Mouse (Mus musculus) forebrain, postnatal 0 days (tissue): Measurements from ENCODE around the gene Chrna9. TPM values are rescaled to one million over a fixed set of nuclear protein-coding genes. Genes with fewer than 3 reads are reported as not detected.

Experiments
- ATAC-seq: fragments of 200-750 bp; cut with Nextera tagmentation; 2 replicates; pipeline ENCODE4 v1.8.0; 2017; ENCODE audit warnings: mild to moderate bottlenecking, moderate library complexity
- DNase-seq: peaks from one replicate; pipeline ENCODE4 v3.0.0-alpha.2; 2015
- H3K27ac ChIP-seq: fragments of 300-500 bp; sonication (generic); 2 replicates; pipeline ENCODE4 v1.5.1; 2014; ENCODE audit warnings: low read depth, mild to moderate bottlenecking, antibody characterized with exemption, low read length, moderate library complexity, mixed read lengths
- H3K27me3 ChIP-seq: fragments of 300-500 bp; sonication (generic); 2 replicates; pipeline ENCODE4 v1.6.1; 2014; ENCODE audit warnings: mild to moderate bottlenecking, low read length, mixed read lengths; ENCODE audit not compliant: insufficient read depth
- H3K36me3 ChIP-seq: fragments of 300-500 bp; sonication (generic); 2 replicates; pipeline ENCODE4 v1.6.1; 2014; ENCODE audit warnings: mild to moderate bottlenecking, moderate library complexity; ENCODE audit not compliant: insufficient read depth
- H3K4me1 ChIP-seq: fragments of 300-500 bp; sonication (generic); 2 replicates; pipeline ENCODE4 v1.6.1; 2014; ENCODE audit warnings: antibody characterized with exemption; ENCODE audit not compliant: insufficient read depth
- H3K4me2 ChIP-seq: fragments of 300-500 bp; sonication (generic); 2 replicates; pipeline ENCODE4 v1.6.1; 2014; ENCODE audit warnings: low read depth, mild to moderate bottlenecking, moderate library complexity
- H3K4me3 ChIP-seq: fragments of 300-500 bp; sonication (generic); 2 replicates; pipeline ENCODE4 v1.5.1; 2014; ENCODE audit warnings: low read depth, low read length, mixed read lengths
- H3K9ac ChIP-seq: fragments of 300-500 bp; sonication (generic); 2 replicates; pipeline ENCODE4 v1.6.1; 2014; ENCODE audit warnings: mild to moderate bottlenecking
- H3K9me3 ChIP-seq: fragments of 300-500 bp; sonication (generic); 2 replicates; pipeline ENCODE4 v1.6.1; 2016; ENCODE audit warnings: low read length
- CTCF ChIP-seq: sonication (generic); IDR thresholded peaks from 2 replicates; pipeline ENCODE4 v1.5.1; 2016; ENCODE audit warnings: antibody characterized with exemption, control low read depth, low read depth
- WGBS: fragments of 180-500 bp; shearing (Covaris S2); extraction: QIAGEN DNeasy Blood & Tissue Kit; methylation state at CpG from one replicate; pipeline ENCODE4 v1.1.7; 2014; 5-methylcytosine and 5-hydroxymethylcytosine counted together
- polyA plus RNA-seq: library from polyadenylated mRNA; unstranded; fragments of >200 nt; fragmentation: Nextera tagmentation; extraction: Ambion mirVana; gene quantifications from 2 replicates; pipeline ENCODE4 v1.2.1, GENCODE M21; 2015
- total RNA-seq: library from RNA; depleted of rRNA; stranded (reverse); fragments of >200 nt; gene quantifications from 2 replicates; pipeline ENCODE4 v1.2.3, GENCODE M21; 2014

Gene Chrna9
- total and polyA plus RNA-seq, 2 experiments from 2014 or later = 0.52 TPM; not detected in 1

GRCm38 (mm10) chr5:65930171-65930570 is 4.5 kb upstream of the Chrna9 start:
- no peak for TF ChIP-seq CTCF

GRCm38 (mm10) chr5:65933258-65933657 is 1.5 kb upstream of the Chrna9 start:
- DNase-seq (no peak), ATAC-seq (no peak)
- Histone ChIP-seq H3K36me3 (no peaks in the 10 kb centered on the region), H3K4me1 (no peaks in the 10 kb centered on the region), H3K9ac (no peak overlapping the region), H3K27ac (no peak overlapping the region), H3K4me3 (no peak overlapping the region), H3K4me2 (no peak overlapping the region), H3K27me3 (no peaks in the 10 kb centered on the region), H3K9me3 (no peaks in the 10 kb centered on the region)
- 89% methylated on average over 4 of the region's 4 CpGs for WGBS
- no peak for TF ChIP-seq CTCF

More at GRCm38 (mm10) chr5:65930171-65930570, 4.5 kb upstream of the Chrna9 start:
- Histone ChIP-seq H3K4me3 (no peak overlapping the region), H3K36me3 (no peaks in the 10 kb centered on the region), H3K9ac (no peak overlapping the region), H3K27me3 (no peaks in the 10 kb centered on the region), H3K27ac (no peak overlapping the region), H3K4me2 (no peak overlapping the region), H3K4me1 (no peaks in the 10 kb centered on the region), H3K9me3 (no peaks in the 10 kb centered on the region)
- DNase-seq (no peak), ATAC-seq (no peak)
- 67% methylated on average over 4 of the region's 4 CpGs for WGBS

- TF ChIP-seq CTCF = no peak
- no peaks in the 10 kb centered on the region for H3K4me1 ChIP-seq
- no peaks in the 10 kb centered on the region for H3K9me3 ChIP-seq
- no peak for DNase-seq
- H3K27ac ChIP-seq = no peak overlapping the region
- no peaks in the 10 kb centered on the region for H3K27me3 ChIP-seq
- no peak overlapping the region for H3K9ac ChIP-seq
- no peak for ATAC-seq
- WGBS = 92% methylated on average over 2 of the region's 2 CpGs
- H3K4me3 ChIP-seq = no peak overlapping the region
- no peaks in the 10 kb centered on the region for H3K36me3 ChIP-seq
- no peak overlapping the region for H3K4me2 ChIP-seq
Measured at GRCm38 (mm10) chr5:65933764-65934163, 957 bp upstream of the Chrna9 start.

- Histone ChIP-seq H3K27me3 (no peaks in the 10 kb centered on the region), H3K4me3 (no peak overlapping the region)
- no peak for ATAC-seq
Measured at GRCm38 (mm10) chr5:65937011-65937726, 2.4 kb downstream of the Chrna9 start.

GRCm38 (mm10) chr5:65937998-65938715 is 3.4 kb downstream of the Chrna9 start:
- Histone ChIP-seq H3K4me1 (no peaks in the 10 kb centered on the region), H3K36me3 (no peaks in the 10 kb centered on the region), H3K4me2 (no peak overlapping the region), H3K4me3 (no peak overlapping the region), H3K27ac (no peak overlapping the region), H3K9ac (no peak overlapping the region), H3K9me3 (no peaks in the 10 kb centered on the region), H3K27me3 (no peaks in the 10 kb centered on the region)
- ATAC-seq = peak; percentile 68
- DNase-seq = peak; percentile 81
- WGBS = 59% methylated on average over 9 of the region's 9 CpGs
- peak; percentile 90 for TF ChIP-seq CTCF

More at GRCm38 (mm10) chr5:65937011-65937726, 2.4 kb downstream of the Chrna9 start:
- 78% methylated on average over 11 of the region's 11 CpGs for WGBS
- H3K4me2 ChIP-seq = no peak overlapping the region
- no peak for DNase-seq
- no peaks in the 10 kb centered on the region for H3K9me3 ChIP-seq
- no peak overlapping the region for H3K9ac ChIP-seq
- TF ChIP-seq CTCF = no peak
- no peak overlapping the region for H3K27ac ChIP-seq
- no peaks in the 10 kb centered on the region for H3K4me1 ChIP-seq
- no peaks in the 10 kb centered on the region for H3K36me3 ChIP-seq

- Histone ChIP-seq H3K4me2 (no peak overlapping the region), H3K9ac (no peak overlapping the region), H3K36me3 (no peaks in the 10 kb centered on the region), H3K4me1 (no peaks in the 10 kb centered on the region), H3K4me3 (no peak overlapping the region), H3K9me3 (no peaks in the 10 kb centered on the region), H3K27me3 (no peaks in the 10 kb centered on the region), H3K27ac (no peak overlapping the region)
- no peak for TF ChIP-seq CTCF
- ATAC-seq (no peak), DNase-seq (no peak)
- 75% methylated on average over 4 of the region's 4 CpGs for WGBS
Measured at GRCm38 (mm10) chr5:65941145-65941544, 6.4 kb downstream of the Chrna9 start.

- no peaks in the 10 kb centered on the region for H3K36me3 ChIP-seq
- H3K27me3 ChIP-seq = no peaks in the 10 kb centered on the region
- ATAC-seq (no peak), DNase-seq (peak; percentile 33)
- 18% methylated on average over 3 of the region's 3 CpGs for WGBS
- H3K4me3 ChIP-seq = no peak overlapping the region
- TF ChIP-seq CTCF = no peak
- peak overlapping the region; percentile 75 for H3K27ac ChIP-seq
- 0 out of 2 replicates have a peak overlapping the region, but pooled peaks have one; percentile 6 for H3K9ac ChIP-seq
- H3K9me3 ChIP-seq = no peaks in the 10 kb centered on the region
- H3K4me2 ChIP-seq = no peak overlapping the region; the same call in 1 of the 2 replicates
- H3K4me1 ChIP-seq = peaks cover 9% of the 10 kb centered on the region; the same call in 1 of the 2 replicates
Measured at GRCm38 (mm10) chr5:65949822-65950221, 15.1 kb downstream of the Chrna9 start.
